Mouse (Mus musculus) spleen, postnatal 14 days (tissue): ENCODE measurements at regions not wholly inside any gene's neighbourhood (a gene's known extent, or its start where the extent isn't known, plus 50 kb on each side); places are given as distances from the start of the nearest gene placed in this dataset.

Source experiments
- DNase-seq, 2 experiments: peaks; one replicate each; pipeline ENCODE4 v3.0.0; 2021 to 2022; ENCODE audit warnings: low spot score in 2 of 2

GRCm38 (mm10) chr17:48592457-48592856 is 137.8 kb downstream of the Unc5cl start:
- no peak for DNase-seq

- DNase-seq = no peak
Measured at GRCm38 (mm10) chr17:48595418-48595963, 140.8 kb downstream of the Unc5cl start.

- DNase-seq = peak in 1 of 2 experiments; percentile 5
Measured at GRCm38 (mm10) chr17:48596406-48596805, 141.7 kb downstream of the Unc5cl start.

- DNase-seq = no peak
Measured at GRCm38 (mm10) chr17:48597301-48597700, 142.6 kb downstream of the Unc5cl start.

GRCm38 (mm10) chr17:48598471-48599141 is 143.9 kb downstream of the Unc5cl start:
- no peak for DNase-seq

GRCm38 (mm10) chr17:48600176-48600575 is 145.5 kb downstream of the Unc5cl start:
- DNase-seq = no peak

- peak in 1 of 2 experiments; percentile 42 for DNase-seq
Measured at GRCm38 (mm10) chr17:48602554-48602953, 147.9 kb downstream of the Unc5cl start.

- DNase-seq = no peak
Measured at GRCm38 (mm10) chr17:48606767-48607166, 152.1 kb downstream of the Unc5cl start.

GRCm38 (mm10) chr17:48608315-48608714 is 153.6 kb downstream of the Unc5cl start:
- no peak for DNase-seq

- DNase-seq = no peak
Measured at GRCm38 (mm10) chr17:48610107-48610506, 155.4 kb downstream of the Unc5cl start.

- DNase-seq = no peak
Measured at GRCm38 (mm10) chr17:48610806-48611205, 156.1 kb downstream of the Unc5cl start.

- no peak for DNase-seq
Measured at GRCm38 (mm10) chr17:48613491-48613890, 158.8 kb downstream of the Unc5cl start.

GRCm38 (mm10) chr17:48615248-48615647 is 160.5 kb downstream of the Unc5cl start:
- no peak for DNase-seq

GRCm38 (mm10) chr17:48616205-48616604 is 161.5 kb downstream of the Unc5cl start:
- DNase-seq = no peak

- no peak for DNase-seq
Measured at GRCm38 (mm10) chr17:48620896-48621295, 166.2 kb downstream of the Unc5cl start.

GRCm38 (mm10) chr17:48621676-48622075 is 167.0 kb downstream of the Unc5cl start:
- DNase-seq = no peak

GRCm38 (mm10) chr17:48624937-48625336 is 170.2 kb downstream of the Unc5cl start:
- no peak for DNase-seq

- no peak for DNase-seq
Measured at GRCm38 (mm10) chr17:48625971-48626370, 171.3 kb downstream of the Unc5cl start.

GRCm38 (mm10) chr17:48639611-48640010 is 184.9 kb downstream of the Unc5cl start:
- DNase-seq = no peak

GRCm38 (mm10) chr17:48643533-48644019 is 188.9 kb downstream of the Unc5cl start:
- DNase-seq = no peak

- DNase-seq = no peak
Measured at GRCm38 (mm10) chr17:48645056-48645455, 190.4 kb downstream of the Unc5cl start.

GRCm38 (mm10) chr17:48646626-48647195 is 192.0 kb downstream of the Unc5cl start:
- no peak for DNase-seq

GRCm38 (mm10) chr17:48647431-48647830 is 192.7 kb downstream of the Unc5cl start:
- DNase-seq = no peak
